Mouse (Mus musculus) cerebellum, adult 11 months (tissue): Measurements from ENCODE around the gene Stk39.

ENCODE experiments used
- DNase-seq: peaks from one replicate; pipeline ENCODE4 v3.0.0; 2022

Gene Stk39

GRCm38 (mm10) chr2:68334945-68335344, 137.1 kb downstream of the Stk39 start:
- no peak for DNase-seq

- DNase-seq: peak; percentile 31
Measured at GRCm38 (mm10) chr2:68325306-68325705, 146.8 kb downstream of the Stk39 start.

GRCm38 (mm10) chr2:68321230-68321629, 150.8 kb downstream of the Stk39 start:
- no peak for DNase-seq

- peak; percentile 20 for DNase-seq
Measured at GRCm38 (mm10) chr2:68320670-68321069, 151.4 kb downstream of the Stk39 start.

DNA sequence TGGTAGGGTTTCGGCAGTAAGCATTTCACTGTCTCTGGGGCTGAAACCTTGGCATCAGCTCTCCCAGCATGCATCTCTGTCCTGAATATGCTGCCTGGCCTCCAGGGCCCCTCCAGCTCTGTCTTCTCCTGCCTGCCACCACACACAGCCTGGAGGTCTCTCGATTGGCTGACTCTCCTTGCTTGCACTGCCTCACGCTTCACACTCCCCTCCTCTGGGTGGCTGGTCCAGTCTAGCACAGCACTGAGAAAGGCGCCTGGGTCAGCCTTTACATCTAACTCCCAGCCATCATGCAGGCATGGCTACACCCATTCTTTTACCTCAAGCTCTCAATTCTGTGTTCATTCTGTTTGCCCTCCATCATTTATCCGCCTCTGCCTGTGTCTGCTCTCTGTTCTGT, 153.6 kb downstream of the Stk39 start:
- DNase-seq: no peak

DNA sequence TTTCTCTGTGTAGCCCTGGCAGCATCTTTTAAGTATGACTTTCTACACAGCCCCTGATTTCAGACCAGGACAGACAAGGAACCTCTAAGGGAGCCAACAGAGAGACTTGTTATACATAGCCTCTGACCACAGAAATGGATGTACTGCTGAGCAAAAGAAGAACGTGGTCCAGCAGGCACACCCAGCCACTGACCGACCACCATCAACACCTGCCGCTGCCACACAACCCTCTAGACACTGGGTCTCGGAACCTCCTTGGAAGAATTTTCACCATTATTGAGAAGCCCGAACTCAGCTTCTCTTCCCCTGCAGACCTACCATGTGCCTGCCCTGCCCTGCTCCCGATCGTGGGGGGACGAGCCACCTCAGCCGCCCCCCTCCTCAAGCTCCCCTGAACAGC, 154.2 kb downstream of the Stk39 start:
- no peak for DNase-seq

GRCm38 (mm10) chr2:68317452-68317851, 154.6 kb downstream of the Stk39 start:
- no peak for DNase-seq

DNA sequence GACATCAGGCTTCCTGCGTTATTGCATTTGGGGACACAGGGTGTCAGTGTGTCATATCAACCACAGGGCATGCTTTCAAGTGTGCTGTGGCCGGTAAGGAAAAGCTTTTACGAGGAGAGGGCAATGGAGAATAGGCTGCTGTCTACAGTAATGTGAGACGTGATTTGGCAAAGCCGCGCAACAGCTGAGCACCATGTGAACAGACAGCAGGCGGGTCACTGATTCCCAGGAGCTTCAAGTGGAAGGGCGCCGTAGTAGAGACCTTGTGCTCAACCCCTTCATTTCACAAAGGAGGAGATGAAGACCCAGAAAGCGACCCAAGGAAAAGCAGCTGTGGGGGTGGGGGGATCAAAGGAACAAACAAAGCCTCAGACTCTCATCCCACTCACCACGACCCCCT, 156.8 kb downstream of the Stk39 start:
- DNase-seq: no peak

GRCm38 (mm10) chr2:68310121-68310520, 161.9 kb downstream of the Stk39 start:
- DNase-seq: no peak

- no peak for DNase-seq
Measured at GRCm38 (mm10) chr2:68306519-68306918, 165.5 kb downstream of the Stk39 start.

DNA sequence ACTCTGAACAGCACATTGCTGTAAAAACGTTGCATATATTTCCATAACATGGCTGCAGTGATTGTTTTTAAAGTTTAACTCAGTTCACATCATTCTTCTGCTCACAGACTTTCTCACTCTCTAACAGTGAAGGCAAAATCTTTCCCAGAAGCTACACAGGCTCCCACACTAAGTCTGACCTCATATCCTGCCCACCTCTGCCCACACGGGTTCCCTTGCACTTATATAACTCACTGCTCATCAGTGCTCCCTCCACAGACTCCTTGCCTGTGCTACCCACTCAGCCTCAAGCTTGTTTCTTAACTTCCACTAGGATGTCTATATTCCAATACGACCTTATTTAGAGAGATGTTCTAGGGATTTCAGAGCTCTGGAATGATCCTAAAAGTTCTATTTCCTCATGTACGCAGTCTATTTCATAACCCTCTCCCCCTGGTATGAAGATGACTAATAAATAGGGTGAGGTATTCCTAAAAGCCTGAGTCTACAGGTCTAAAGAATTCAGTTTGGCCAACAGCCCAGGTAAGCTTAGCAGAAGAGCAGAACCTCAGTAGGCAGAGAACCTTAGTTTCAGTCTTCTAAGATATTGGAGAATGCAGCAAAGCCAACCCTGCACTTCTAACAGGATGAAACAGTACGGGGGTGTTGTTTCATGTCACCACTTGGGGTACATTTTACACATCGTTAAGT, 167.2 kb downstream of the Stk39 start:
- DNase-seq: no peak

DNA sequence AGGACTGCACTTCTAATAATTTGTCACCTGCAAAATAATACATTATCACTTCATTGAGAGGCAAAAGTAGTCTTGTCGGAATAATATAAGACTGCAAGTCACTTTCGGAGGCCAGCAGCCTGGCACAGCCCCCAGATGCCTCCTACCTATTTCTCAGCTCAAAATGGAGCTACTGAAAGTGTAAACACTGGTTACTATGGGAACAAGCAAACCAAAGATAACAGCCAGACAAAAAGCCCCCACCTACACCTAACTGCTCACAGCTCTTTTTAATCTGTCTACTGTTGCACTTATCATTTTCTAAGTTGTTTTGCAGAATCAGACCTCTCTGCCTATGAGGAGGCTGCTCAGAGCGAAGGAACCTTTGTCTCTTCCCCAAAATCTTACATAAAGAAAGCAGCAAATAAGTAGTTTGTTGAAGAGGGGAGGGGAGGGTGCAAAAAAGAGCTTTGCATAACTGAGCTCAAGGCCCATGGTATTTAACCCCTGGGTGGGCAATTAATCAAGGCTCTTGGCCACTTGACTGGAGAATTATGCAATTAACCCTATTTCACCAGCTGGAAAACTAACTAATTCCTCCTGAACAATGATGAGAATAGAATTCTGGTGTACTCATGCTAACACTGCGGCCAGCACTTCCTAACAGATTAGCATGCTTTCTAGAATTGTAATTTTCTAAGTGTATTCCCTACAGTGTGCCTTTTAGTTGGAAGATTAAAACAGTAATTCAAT, 170.1 kb downstream of the Stk39 start:
- no peak for DNase-seq

DNA sequence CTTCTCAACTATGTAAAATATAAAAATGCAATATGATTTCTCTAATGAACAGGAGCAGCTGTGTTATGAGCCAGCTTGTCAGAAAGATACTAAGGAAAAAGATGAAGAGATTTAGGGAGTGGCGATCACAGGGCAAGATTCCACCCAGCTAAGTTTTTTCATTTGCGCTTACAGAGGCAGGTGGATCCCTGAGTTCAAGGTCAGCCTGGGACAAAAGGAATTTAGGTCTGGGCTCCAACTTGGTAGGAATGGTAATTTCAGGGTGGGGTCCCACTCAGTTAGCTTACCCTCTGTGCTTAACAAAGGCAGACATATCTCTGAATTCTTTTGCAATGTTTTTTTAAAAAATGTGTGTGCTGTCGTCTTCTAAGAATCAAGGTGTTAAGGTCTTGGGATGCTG, 173.7 kb downstream of the Stk39 start:
- DNase-seq: no peak

DNA sequence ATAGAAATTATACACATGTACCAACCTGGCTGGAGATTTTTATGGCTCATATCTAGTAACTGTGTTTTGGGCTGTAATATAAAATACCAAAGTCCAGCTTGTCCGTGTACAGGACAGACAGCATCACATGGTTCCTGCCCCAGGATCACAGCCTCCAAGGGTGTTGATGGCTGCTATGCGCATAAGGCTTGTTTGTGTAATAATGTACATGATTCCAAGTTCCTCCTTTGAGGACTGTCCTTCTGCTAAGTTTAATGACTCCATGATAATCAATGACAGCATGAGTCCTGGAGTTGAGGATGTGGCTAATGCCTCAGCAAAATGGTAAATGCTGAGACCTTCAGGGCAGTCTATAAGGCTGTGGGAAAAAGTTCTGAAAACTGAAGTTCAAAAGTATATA, 174.1 kb downstream of the Stk39 start:
- no peak for DNase-seq

GRCm38 (mm10) chr2:68296743-68297142, 175.3 kb downstream of the Stk39 start:
- no peak for DNase-seq

- DNase-seq: no peak
Measured at GRCm38 (mm10) chr2:68292539-68293320, 179.3 kb downstream of the Stk39 start.

- DNase-seq: no peak
Measured at GRCm38 (mm10) chr2:68291895-68292294, 180.2 kb downstream of the Stk39 start.

DNA sequence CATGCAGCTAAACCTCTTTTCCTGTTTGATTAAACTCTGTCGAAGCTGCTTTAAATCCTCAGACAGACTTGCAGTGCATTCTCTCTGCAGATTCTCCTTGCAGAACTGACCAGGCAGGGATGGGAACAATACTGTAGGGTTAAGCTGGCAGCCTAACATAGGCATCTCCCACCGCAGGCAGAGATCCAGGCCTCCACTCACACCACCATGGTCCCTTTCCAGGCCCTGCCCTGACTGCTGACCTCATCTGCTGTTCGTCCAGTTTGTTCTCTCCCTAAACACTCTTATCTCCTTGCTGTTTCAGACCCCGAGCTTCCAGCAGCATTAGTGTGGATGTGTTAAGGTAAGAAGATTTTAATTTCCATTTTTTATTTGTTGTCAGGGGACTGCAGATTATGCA, 182.1 kb downstream of the Stk39 start:
- no peak for DNase-seq

DNA sequence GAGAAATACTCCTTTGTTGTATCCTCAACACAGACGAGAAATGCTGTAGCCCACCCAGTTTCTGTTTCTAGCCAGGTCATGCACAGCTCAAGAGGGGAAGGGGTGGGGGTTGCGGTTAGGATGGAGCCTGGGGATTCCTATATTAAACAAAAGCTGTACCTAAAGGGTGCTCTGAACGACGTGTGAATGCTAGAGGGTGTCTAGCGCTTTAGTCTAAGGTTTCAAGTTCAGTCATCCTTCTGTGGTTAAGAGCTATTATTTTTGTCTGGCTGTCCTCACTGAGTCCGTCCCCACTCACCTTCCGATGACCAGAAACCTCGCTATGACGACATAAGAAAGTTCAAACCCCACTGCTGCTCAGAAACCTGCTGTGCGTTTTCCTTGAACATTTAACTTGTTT, 182.9 kb downstream of the Stk39 start:
- no peak for DNase-seq

GRCm38 (mm10) chr2:68288106-68288505, 184.0 kb downstream of the Stk39 start:
- no peak for DNase-seq

GRCm38 (mm10) chr2:68284391-68284790, 187.7 kb downstream of the Stk39 start:
- DNase-seq: no peak

- DNase-seq: no peak
Measured at GRCm38 (mm10) chr2:68283021-68283548, 189.0 kb downstream of the Stk39 start.

DNA sequence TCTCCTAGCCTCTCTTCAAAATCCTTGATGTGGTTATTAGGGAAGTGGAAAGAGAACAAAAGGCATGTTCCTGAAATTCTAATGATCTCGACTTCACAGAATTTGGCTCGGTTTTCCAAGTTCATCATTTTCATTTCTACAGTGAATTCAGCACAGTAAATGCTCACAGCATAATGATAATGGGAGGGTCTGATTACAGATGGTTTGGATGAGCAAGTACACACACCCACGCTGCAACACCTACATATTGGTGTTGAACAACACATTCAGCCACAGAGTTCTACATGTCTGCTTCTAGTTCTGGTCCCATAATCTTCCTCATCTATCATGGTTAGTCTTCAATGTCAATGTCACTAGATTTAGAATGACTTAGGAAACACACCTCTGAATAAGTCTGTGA, 190.5 kb downstream of the Stk39 start:
- DNase-seq: no peak

- no peak for DNase-seq
Measured at GRCm38 (mm10) chr2:68271301-68271700, 200.8 kb downstream of the Stk39 start.
